Mouse (Mus musculus) cerebellum, adult 2 months (tissue): ENCODE data around the gene Capn5. TPM values are rescaled to one million over a fixed set of nuclear protein-coding genes. Genes with fewer than 3 reads are reported as not detected.

Experiments
- DNase-seq, 2 experiments: peaks; one replicate each; pipeline ENCODE4 v3.0.0; 2021
- H3K27ac ChIP-seq: fragments of 200-500 bp; 2 replicates; pipeline ENCODE4 v1.5.1; 2012; ENCODE audit warnings: low read length, control low read depth, inconsistent platforms; ENCODE audit not compliant: insufficient read depth
- H3K27me3 ChIP-seq: fragments of 200-500 bp; 2 replicates; pipeline ENCODE4 v1.6.1; 2012; ENCODE audit warnings: inconsistent platforms, mild to moderate bottlenecking, low read length, moderate library complexity; ENCODE audit not compliant: control insufficient read depth, insufficient read depth
- H3K4me1 ChIP-seq: fragments of 200-500 bp; 2 replicates; pipeline ENCODE4 v1.6.1; 2011; ENCODE audit warnings: low read length; ENCODE audit not compliant: control insufficient read depth, insufficient read depth
- H3K4me3 ChIP-seq: fragments of 200-500 bp; replicated peaks from 2 replicates; pipeline ENCODE3; 2011; ENCODE audit warnings: mild to moderate bottlenecking, low read depth, low read length, control low read depth; ENCODE audit not compliant: insufficient read depth
- CTCF ChIP-seq: fragments of 200-500 bp; IDR thresholded peaks from 2 replicates; pipeline ENCODE4 v1.5.1; 2011; ENCODE audit warnings: low read depth, mild to moderate bottlenecking, control low read depth, low read length, moderate library complexity, borderline replicate concordance; ENCODE audit not compliant: insufficient read depth
- POLR2A ChIP-seq: fragments of 200-500 bp; IDR thresholded peaks from 2 replicates; pipeline ENCODE4 v1.6.1; 2011; ENCODE audit warnings: low read length, control low read depth, borderline replicate concordance; ENCODE audit not compliant: insufficient read depth
- whole genome bisulfite sequencing: fragments of 180-500 bp; shearing (Covaris S2); methylation state at CpG from one replicate; pipeline ENCODE4 v1.1.7; 2018; 5-methylcytosine and 5-hydroxymethylcytosine counted together
- polyA plus RNA-seq: library from polyadenylated mRNA; depleted of rRNA; stranded (reverse); fragments of >200 nt; gene quantifications from 2 replicates; pipeline ENCODE4 v1.2.3, GENCODE M21; 2012; rRNA removed

Capn5 gene
- polyA plus RNA-seq, 1 experiment: 20.9 TPM

DNA sequence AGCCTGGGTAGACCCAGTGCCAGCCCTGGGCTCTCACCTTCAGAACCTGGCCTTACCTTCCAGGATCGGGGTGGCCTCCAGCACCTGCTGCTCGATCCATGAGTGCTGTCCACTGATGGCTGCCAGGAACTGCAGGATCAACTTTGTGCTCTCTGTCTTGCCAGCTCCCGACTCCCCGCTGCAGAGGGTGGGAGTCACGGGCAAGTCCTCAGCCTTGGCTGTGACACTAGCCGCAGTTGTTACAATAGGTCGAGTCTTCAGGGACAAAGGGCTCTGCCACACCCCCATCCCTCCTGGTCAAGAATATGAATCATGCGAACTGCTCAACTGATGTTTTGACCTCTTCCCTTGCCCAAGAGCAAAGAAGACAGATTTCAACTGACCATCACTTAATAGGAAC, 80.5 kb downstream of the Capn5 start:
- DNase-seq: no peak
- TF ChIP-seq POLR2A (no peak), CTCF (no peak)
- Histone ChIP-seq H3K27ac (no peak overlapping the region), H3K4me3 (no peak overlapping the region), H3K27me3 (no peaks in the 10 kb centered on the region), H3K4me1 (peaks cover 3% of the 10 kb centered on the region; the same call in 1 of the 2 replicates)
- WGBS: 79% methylated on average over 8 of the region's 8 CpGs

DNA sequence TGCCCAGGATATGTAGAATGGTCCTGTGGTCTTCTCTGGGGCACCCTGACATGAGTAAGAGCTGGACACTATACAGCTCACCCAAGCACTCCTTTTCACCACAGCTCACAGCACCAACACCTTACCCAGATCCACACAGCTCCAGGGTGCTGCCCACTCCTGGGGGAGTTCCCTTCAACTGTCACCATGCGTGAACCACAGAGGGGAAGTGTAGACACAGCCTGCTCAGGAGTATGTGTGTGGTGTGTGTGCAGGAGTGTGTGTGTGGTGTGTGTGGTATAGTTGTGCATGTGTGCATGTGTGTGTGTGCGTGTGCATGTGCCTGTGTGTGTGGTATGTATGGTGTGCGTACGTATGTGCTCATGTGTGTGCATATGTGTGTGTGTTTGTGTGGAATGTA, 82.2 kb downstream of the Capn5 start:
- H3K4me3 ChIP-seq: no peak overlapping the region
- H3K4me1 ChIP-seq: no peaks in the 10 kb centered on the region
- H3K27me3 ChIP-seq: no peaks in the 10 kb centered on the region
- no peak overlapping the region for H3K27ac ChIP-seq
- DNase-seq: no peak
- 98% methylated on average over 4 of the region's 4 CpGs for WGBS
- TF ChIP-seq CTCF (no peak), POLR2A (no peak)

DNA sequence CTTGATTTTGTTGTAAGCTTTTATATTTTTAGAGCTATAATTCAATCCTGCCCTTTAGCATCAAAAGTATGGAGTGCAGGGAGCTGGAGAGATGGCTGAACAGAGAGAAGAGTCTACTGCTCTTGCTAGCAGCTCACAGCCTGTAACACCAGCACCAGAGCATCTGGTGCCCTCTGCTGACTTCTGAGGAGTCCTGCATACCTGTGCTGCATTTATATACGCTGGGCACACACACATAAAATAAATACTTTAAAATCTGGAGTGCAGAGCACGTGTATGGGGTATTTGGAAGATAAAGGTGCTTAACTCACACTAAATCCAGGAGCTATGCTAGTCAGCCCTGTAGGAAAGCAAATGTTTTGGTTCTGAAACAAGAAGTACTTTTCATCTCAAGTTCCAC, 91.7 kb downstream of the Capn5 start:
- H3K27ac ChIP-seq: no peak overlapping the region
- H3K27me3 ChIP-seq: no peaks in the 10 kb centered on the region
- H3K4me3 ChIP-seq: no peak overlapping the region
- TF ChIP-seq CTCF (peak; percentile 42; the same call in 1 of the 2 replicates), POLR2A (no peak)
- no peak for DNase-seq
- WGBS: 57% methylated on average over 2 of the region's 2 CpGs
- H3K4me1 ChIP-seq: no peaks in the 10 kb centered on the region

DNA sequence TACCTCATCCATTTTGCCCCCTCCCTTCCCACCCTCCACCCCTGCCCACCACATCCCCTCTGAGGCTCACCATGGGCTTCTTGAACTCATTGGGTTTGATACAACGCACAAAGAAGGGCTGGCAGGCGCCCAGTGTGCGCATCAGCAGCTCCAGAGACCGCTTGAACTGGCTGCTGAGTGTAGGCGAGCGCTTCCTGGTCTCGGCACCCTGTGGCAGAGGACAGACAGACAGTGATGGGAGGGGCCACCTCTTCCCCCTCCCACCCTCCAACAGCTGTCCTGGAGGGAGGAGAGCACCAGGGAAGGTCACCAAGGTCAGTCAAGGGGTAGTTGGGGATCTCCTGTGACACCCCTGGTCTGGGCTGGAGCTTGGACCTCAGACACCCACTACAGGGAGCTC, 92.8 kb downstream of the Capn5 start:
- TF ChIP-seq POLR2A: no peak
- no peak for TF ChIP-seq CTCF
- Histone ChIP-seq H3K27me3 (no peaks in the 10 kb centered on the region), H3K27ac (no peak overlapping the region), H3K4me1 (no peaks in the 10 kb centered on the region), H3K4me3 (no peak overlapping the region)
- 49% methylated on average over 7 of the region's 7 CpGs for WGBS
- DNase-seq: no peak

DNA sequence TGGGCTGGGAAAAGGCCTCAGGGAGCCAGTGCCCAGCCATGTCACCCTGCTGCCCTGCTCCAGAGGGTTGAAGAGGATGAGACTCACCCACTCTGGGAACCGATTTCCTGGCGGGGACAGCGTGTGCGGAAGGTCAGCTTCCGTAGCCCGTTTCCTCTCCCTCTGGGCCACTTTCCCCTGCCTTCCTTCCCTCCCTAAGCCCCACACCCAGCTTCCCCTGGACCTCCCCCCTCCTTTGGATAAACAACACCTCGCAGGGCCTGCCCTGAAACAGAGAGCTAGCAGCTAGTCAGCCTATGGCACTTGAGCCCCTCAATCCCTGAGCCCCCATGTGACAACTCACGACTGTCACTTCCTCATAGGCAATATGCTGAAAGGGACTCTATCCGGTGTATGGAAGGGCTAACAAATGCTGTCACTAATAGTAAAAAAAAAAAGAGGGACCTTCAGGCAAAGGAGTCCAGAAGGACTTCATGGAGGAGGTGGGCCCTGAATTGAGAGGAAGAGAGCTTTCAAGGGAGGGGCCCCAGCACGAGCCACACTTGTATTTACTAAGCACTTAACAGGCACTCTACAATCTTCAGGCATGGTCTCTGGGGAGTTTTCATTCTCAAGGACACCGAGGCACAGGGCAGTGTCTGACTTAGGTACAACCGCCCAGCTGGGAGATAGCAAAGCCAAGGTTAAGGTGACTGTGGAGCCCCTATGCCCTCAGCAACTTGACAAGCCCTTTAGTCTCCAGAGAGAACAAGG, 93.4 kb downstream of the Capn5 start:
- Histone ChIP-seq H3K4me1 (no peaks in the 10 kb centered on the region), H3K4me3 (no peak overlapping the region), H3K27ac (no peak overlapping the region), H3K27me3 (no peaks in the 10 kb centered on the region)
- no peak for TF ChIP-seq POLR2A
- TF ChIP-seq CTCF: no peak
- no peak for DNase-seq
- 78% methylated on average over 12 of the region's 12 CpGs for WGBS

DNA sequence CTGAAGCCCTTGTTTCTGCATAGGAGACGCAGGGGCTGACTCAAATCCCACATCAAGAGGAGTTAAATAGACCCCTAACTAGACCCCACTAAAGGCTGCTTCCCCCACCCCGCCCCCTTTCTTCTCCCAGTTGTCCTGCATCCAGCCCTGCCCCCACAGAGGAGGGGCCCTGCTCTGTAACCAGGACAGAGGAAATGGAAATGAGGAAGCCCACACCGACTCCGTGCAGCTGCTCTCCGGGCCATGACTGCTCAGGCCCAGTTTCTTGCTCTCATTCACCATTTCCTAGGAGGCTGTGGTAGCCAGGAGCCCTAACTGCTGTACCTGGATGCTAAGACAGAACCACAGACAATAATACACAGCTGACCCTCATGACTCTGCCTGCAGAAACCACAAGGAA, 95.7 kb downstream of the Capn5 start:
- H3K27ac ChIP-seq: no peak overlapping the region
- TF ChIP-seq CTCF (no peak), POLR2A (no peak)
- no peaks in the 10 kb centered on the region for H3K4me1 ChIP-seq
- DNase-seq: no peak
- no peak overlapping the region for H3K4me3 ChIP-seq
- no peaks in the 10 kb centered on the region for H3K27me3 ChIP-seq
- WGBS: 32% methylated on average over 5 of the region's 5 CpGs

DNA sequence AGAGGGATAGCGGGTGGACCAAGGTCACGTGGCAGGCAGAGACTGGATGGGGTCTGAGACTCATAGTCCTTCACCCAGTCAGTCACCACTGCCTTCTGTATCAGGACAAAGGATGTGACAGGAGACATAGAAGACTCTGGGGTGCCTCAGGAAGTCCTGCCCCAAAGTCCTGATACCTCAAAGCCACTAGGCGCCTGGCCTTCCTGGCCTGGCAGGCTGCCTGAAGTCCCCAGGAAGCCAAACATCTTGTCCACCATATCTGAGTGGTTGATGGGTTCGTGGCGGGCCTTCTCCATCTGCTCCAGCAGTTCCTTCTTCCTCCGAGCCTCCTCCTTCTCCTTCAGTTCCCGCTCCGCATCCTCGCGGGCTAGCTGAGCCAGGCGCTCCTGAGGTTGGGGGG, 100.6 kb downstream of the Capn5 start:
- H3K4me3 ChIP-seq: no peak overlapping the region
- 74% methylated on average over 11 of the region's 11 CpGs for WGBS
- H3K27ac ChIP-seq: no peak overlapping the region

DNA sequence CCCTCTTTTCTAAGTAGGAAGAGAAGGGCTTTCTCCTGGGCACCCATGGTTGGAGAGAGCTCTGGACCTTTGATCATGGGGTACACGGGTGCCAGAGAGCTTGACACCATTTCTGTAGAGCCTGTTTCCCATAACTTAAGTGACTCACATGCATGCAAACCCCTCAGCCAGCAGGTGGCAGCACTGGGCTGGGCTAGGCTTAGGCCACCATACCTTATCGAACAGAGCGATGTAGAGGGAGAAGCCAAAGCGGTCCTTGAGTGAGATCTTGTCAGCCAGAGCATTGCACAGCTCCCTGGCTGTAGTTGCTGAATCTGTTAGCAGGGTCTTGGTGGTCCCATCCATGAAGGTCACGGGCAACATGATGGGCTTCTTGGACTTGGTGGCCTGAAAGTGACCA, 106.5 kb downstream of the Capn5 start:
- Histone ChIP-seq H3K4me3 (no peak overlapping the region), H3K27ac (no peak overlapping the region), H3K27me3 (no peaks in the 10 kb centered on the region), H3K4me1 (no peaks in the 10 kb centered on the region)
- peak; percentile 69 to 83 for DNase-seq
- WGBS: 32% methylated on average over 5 of the region's 5 CpGs
- TF ChIP-seq CTCF (peak; percentile 98), POLR2A (no peak)

More for the DNA sequence above, 100.6 kb downstream of the Capn5 start:
- no peak for DNase-seq
- H3K27me3 ChIP-seq: no peaks in the 10 kb centered on the region
- TF ChIP-seq CTCF (no peak), POLR2A (no peak)
- no peaks in the 10 kb centered on the region for H3K4me1 ChIP-seq

Other genes starting within 250 kb of the Capn5 start
- 19.2 and 22.0 TPM in 2 replicates for gene Myo7a, start 58.8 kb downstream of the Capn5 start, polyA plus RNA-seq
- gene Omp, start 32.8 kb downstream of the Capn5 start, polyA plus RNA-seq: 0.57 and 0.60 TPM in 2 replicates
- gene B3gnt6, start 21.2 kb upstream of the Capn5 start, polyA plus RNA-seq: 0.73 and 1.1 TPM in 2 replicates
- gene Acer3, start 142.9 kb upstream of the Capn5 start, polyA plus RNA-seq: 11.5 and 11.8 TPM in 2 replicates
- gene Tsku, start 183.1 kb upstream of the Capn5 start, polyA plus RNA-seq: 1.7 and 1.9 TPM in 2 replicates